Mouse (Mus musculus): Measurements from ENCODE around the gene Fgfr2.

Fgfr2 gene

DNA sequence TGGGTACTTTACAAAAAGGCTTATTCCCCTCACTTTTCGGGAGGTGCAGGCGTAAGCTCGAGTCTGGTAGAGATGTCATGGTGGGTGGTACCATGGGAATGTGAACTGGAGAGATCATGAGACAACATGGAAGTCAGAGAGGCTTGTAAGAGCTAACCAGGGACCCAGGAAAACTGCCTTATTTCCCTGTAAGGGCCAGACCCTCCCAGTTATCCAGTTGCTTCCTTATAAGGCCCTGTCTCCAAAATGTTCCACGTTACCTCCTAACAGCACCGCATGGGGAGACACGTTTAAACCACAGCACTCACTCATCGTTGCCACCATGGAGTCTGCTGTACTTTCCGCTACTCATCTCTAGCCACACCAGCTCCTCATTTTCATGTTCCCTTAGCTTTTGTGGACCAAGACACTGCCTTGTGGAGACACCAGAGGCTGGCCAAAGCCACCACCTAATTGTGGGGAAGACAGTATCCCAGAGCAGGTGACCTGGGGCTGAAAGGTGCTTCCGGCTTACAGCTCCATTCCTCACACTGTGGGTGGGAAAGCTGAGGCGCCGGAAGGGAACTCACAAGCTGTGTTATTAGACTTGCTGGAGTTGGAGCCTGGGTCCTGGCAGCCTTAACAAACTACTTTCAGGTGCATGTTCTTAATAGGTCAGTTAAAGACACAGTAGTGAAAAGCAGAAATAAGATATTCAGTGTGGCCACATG is 2178.2 kb downstream of the Fgfr2 start:
- no peak for DNase-seq (ENCODE audit: low spot score)

DNA sequence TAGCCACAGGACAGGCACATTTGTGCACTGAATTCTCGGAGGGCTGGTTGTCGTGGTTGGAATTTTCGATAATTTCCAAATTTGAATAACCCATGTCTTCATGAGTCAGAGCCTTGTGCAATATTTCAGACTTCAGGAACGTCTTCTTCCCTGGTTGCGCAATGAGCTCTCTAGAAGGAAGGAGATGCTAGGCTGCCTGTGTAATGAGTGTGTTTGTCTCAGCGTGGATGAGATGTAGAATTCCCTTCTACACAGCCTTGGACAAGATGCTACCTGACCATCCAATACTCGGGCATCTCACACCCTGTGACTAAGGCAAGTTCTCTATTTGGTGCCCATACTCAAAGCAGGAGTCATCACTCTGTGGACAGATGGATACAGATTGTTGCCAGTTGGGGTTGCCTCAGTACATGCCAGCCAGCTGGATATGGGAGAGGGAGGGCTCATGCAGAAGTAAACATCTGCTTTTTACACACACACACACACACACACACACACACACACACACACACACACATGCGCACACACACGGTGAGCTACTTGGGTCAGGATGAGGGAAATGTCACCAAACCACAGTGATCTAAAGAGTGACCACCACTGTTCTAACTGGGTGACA is 2179.8 kb downstream of the Fgfr2 start:
- no peak for DNase-seq (ENCODE audit: low spot score)

DNA sequence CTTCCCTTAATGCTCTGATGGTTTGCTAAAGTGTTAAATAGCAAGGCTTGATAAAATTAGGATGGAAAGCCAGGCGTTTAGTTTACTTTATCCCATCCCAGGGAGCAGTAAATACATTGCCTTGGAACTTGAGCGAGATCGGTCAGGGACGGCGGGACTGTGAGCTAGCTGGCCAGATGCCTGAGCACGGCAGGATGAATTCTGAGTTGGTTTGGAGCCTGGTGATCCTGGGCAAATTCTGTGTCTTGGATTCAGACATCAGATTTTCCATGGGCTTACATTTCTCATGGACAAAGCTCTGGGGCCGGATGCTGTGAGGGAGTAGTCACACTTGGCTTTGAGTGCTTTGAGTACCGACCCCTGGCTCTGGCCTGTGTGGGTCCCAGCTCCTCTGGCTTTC is 2182.4 kb downstream of the Fgfr2 start:
- DNase-seq (ENCODE audit: low spot score), result no peak

DNA sequence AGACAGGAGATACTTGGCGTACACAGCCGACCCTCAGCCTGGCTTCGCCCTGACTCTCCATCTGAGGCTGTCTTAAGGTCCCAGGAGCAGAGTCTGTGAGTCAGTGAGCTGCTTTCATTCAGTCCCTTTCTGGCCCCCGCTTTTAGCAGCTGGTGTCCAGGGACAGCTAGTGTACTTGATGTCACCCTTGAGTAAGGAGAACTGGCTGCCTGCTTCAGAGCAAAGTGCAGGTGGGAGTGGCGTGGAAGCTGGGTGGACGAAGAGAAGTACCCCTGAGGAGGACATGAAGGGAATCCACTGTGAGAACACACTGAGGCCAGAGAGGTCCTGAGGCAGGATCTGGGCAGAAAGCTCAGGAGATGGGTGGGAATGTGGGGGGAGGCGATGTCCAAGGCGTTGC is 2184.3 kb downstream of the Fgfr2 start:
- DNase-seq (ENCODE audit: low spot score), result no peak

- DNase-seq (ENCODE audit: low spot score), result no peak
These were observed 2185.1 kb downstream of the Fgfr2 start for GRCm38 (mm10) chr7:130938005-130938404.

- no peak for DNase-seq (ENCODE audit: low spot score)
These were observed 2185.8 kb downstream of the Fgfr2 start for GRCm38 (mm10) chr7:130937266-130937841.

DNA sequence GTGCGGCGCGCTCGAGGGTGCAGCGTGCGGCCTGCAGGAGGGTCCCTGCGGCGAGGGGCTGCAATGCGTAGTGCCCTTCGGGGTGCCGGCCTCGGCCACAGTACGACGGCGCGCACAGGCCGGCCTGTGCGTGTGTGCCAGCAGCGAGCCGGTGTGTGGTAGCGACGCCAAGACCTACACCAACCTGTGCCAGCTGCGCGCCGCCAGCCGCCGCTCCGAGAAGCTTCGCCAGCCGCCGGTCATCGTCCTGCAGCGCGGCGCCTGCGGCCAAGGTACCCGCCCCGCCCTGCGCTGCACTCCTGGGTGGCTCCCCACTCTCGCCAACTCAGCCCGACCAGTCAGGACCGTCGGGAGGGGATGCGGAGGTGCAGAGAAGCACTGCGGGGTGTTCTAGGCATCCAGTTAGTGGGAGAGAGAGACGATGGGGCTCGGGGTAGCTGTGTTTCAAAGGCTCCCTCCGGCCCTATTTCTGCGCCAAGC is 2186.6 kb downstream of the Fgfr2 start:
- DNase-seq (ENCODE audit: low spot score), result peak; percentile 24

DNA sequence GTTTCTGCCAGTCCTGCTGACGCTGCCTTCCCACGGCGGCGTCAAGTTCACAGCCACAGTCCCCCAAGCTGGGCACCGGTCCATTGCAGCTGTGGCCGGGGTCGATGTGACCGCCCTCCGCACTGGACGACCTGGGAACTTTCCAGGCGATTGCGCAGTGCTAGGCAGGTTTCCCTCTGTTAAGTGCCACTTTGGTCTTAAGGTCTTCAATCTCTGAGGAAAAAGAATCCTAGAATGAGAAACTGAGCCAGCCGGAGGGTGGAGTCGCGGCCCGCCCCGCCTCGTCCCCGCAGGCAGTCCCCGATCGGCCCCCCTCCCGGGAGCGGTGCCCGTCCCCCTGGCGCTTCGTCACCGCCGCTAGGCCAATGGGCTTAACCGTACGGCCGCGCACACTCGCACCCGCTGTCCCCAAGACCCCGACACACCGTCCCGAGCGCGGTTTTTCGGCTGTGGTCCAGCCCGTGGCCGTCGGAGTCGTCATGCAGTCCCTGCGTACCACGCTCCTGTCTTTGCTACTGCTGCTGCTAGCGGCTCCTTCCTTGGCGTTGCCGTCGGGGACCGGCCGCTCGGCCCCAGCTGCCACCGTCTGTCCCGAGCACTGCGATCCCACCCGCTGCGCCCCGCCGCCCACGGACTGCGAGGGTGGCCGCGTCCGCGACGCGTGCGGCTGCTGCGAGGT is 2187.2 kb downstream of the Fgfr2 start, which contains the start of gene Htra1:
Gene Htra1, plus strand, starts transcription at position 319 of the 679 bp plus-strand sequence.
- DNase-seq (ENCODE audit: low spot score), result peak; percentile 68

DNA sequence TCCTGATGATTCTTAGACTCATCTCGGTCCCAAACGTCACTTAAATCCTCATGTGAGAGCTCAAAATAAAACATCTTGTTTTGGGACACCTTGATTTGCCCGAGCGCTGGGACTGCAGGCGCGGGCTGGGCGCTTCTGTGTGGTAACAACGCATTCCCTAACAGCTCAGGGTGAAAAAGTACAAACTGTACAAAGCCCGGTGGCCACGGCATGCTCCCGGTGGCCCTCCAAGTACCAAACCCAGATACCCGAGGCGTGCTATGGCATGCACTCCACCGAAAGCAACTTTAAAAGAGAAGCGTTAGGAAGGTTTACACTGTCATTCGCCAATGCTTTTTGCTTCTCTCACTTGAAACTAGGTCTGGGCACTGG is 2187.7 kb downstream of the Fgfr2 start:
- DNase-seq (ENCODE audit: low spot score), result no peak

- no peak for DNase-seq (ENCODE audit: low spot score)
These were observed 2188.5 kb downstream of the Fgfr2 start for GRCm38 (mm10) chr7:130934654-130935053.

- no peak for DNase-seq (ENCODE audit: low spot score)
These were observed 2190.2 kb downstream of the Fgfr2 start for GRCm38 (mm10) chr7:130932921-130933320.

GRCm38 (mm10) chr7:130930401-130930800 is 2192.7 kb downstream of the Fgfr2 start:
- DNase-seq (ENCODE audit: low spot score), result no peak

DNA sequence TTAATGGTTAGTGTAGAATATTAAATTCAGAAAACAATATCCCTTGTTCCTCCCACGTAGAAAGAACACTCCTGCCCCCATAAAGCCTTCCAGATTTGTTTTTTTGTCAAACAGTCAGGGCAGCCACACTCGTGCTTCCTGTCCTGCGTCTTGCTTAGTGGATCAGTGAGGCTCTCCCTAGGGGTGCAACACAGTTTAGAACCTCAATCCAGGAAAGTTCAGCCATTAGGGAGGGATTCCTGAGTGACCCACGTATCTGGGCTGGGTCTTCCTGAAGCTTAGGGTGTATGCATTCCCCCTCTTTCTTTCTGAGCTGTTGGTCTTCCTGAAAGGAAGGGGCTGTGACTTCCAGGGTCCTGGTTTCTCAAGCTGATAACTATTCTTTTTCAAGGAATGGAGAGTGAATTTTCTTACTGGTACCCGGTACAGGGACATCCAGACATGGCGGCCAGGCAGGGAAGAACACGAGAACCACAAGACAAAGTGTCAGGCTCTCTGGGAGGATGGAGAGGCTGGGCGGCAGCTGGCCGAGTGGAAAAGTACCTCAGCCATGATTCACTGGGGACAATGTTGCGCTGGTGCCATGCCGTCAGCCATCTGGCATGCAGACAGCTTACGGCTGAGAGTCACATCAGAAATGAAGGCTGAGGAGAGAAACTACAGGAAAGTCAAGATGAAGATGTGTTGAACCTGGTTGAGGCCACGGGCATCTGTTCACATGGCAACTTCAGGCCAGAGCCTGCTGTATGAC is 2200.0 kb downstream of the Fgfr2 start:
- DNase-seq (ENCODE audit: low spot score), result no peak

DNA sequence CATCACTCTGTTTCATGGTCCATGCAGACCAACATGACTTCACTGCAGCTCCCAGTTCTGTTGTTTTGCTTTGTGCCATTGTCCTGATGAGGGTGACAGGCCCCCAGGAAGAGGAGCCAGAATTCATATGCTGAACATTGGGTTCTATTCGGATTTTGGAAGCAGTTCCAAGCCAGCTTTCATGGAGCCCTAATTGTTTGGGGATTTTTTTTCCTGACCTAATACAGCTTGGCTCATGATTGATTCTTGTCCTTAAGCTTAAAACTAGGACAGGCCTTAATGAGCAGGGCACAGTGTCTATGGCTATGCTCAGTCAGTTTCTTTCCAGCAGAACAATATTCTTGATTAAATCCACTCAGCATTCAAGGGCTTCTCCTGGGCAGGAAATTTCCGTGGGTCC is 2204.9 kb downstream of the Fgfr2 start:
- no peak for DNase-seq (ENCODE audit: low spot score)

DNA sequence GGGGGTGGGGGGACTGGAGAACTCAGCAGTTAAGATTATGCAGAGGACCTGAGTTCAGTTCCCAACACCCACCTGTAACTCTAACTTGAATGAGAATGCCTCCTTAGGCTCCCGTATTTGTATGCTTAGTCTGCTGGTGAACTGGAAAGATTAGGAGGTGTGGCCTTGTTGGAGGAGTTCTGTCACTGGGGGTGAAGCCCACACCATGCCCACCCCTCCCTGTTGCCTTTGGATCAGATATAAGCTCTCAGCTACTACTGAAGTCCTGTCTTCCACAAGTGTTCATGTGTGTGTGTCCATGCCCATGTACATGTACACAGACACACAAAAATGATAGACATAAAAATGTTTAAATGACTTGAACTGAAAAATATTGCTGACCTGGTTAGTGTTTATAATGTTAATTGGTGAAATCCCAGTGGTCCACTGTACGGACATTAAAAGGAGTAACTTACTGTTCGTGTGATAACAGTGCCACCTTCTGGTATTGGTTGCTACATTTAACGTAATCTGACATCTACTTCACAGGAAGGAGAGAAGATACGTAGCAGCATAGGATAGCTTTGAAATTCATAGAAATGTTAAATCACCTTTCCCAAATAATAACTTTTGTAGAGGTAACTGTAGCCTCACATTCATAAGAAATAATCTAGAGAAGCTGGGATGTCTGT is 2208.3 kb downstream of the Fgfr2 start:
- DNase-seq (ENCODE audit: low spot score), result no peak

DNA sequence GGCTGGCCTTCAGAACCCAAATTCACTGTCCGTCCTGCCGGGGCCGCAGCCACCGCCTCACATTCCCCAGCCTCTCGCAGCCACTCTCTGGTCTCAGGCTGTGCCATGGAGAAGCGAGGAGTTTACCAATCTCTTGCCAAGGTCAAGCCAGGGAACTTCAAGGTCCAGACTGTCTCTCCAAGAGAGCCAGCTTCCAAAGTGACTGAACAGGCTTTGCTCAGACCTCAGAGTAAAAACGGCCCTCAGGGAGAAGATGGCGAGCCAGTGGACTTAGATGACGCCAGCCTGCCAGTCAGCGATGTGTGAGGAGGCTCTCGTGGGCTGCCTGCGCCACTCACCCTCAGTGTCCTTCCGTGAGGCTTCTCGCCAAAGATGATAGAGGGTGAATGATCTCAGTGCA is 2212.3 kb downstream of the Fgfr2 start:
- no peak for DNase-seq (ENCODE audit: low spot score)

DNA sequence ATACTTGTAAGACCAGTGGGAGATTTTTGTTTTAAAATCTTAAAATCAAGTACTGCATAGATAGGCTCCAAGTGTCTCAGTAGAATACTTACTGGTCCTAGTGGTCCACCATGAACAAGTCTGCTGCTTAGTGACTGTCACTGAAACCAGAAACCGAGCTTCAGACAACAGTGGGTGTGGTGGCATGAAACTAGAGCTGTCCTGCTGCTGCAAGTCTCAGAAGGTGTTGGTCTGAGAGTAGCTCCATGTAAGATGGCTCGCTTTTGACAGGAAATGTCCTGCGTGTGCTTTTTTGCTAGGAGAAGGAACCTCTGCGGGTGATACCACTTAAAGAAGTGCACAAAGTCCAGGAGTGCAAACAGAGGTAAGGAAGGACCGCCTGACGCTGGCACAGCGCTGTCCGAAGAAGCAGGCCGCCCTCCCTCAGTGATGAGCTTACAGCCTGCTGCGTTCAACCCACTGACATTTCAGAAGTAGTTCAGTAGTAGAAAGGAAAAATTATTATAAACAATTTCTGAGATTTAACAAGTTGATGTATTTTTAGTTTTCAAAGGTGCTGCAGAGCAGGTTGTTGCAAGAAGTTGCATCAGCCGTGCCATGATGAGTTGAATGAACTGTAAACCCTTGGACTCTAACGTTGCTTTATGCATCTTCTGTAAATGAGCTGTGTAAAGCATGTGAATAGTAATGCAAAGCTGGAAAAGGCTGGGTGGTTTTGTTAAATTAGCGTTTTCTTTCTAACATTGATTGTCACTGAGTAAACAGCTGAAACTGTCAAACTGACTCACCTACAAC is 2218.4 kb downstream of the Fgfr2 start:
- DNase-seq (ENCODE audit: low spot score), result no peak

DNA sequence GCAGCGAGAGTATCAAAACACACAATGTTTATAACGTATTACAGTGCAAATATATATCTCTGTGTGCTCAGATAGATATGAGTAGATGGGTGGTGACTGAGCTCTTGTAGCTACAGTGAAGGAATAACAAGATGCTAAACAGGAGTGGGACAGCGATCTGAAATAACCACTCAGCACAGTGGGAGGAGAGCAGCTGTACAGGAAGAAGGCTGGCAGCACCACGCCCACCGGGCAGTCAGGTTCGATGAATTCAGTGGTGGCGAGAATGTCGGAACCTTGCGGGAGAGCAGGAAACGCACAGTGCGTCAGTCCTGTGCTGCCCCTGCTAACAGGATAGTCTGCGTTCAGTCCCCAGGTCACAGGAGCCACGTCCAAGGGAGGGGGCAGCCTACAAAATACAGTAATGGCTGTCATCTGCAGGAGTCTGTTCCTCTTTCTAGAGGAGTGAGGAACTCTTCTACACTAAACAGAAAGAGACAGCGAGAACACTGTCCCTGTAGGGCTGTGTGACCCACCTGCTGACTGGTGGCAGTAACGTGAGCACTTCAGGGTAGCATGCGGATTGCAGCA is 2219.6 kb downstream of the Fgfr2 start:
- no peak for DNase-seq (ENCODE audit: low spot score)

GRCm38 (mm10) chr7:130902929-130903328 is 2220.2 kb downstream of the Fgfr2 start:
- no peak for DNase-seq (ENCODE audit: low spot score)

DNA sequence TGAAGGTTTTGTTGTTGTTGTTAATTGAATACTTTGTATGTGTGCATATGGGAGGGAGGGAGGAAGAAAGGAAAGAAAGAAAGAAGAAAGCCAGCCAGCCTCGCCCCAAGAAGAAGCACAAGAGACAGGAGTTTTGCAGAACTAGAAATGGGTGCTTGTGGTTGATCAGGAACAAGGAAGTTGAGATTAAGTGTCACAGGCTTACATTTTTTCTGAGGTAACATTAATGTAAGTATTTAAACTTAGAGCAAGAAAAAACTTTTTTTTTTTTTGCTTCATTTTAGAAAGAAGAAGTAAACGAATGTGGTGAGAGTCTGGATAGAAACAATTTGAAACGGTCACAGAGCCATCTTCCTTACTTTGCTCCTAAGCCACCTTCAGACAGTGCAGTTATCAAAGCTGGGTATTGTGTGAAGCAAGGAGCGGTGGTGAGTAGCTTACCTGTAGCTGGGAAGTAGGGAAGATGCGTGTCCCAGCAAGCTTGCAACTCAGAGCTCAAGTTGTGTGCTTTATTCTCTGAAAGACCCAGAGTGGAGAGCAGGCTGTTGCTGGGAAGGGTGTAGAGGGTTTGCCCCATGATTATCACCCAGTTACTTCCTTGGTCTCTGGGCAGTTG is 2222.8 kb downstream of the Fgfr2 start:
- DNase-seq (ENCODE audit: low spot score), result no peak
